Mouse (Mus musculus): ENCODE measurements around the gene Ehd2.

Ehd2 gene

DNA sequence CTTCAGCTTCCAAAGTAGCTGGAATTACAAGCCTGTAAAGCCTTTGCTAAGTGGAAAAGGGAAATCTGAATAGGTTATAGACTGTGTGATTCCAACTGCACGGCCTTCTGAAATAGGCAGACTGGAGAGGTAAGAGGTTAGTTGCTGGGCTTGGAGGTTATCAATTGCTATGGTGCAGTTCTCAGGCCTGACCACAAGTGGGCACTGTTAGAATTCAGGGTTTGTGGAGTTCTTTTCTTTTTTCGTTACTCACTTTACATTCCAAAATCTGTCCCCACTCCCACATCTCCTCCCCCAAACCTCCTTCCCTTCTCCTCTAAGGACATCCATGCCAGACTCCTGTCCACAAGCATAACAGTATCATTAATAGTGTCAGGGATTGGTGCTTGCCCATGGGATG is 53.1 kb downstream of the Ehd2 start:
- peak in 1 of 2 experiments; percentile 72 for DNase-seq (ENCODE audit: inconsistent age in 2 of 2, low spot score in 1 of 2)

DNA sequence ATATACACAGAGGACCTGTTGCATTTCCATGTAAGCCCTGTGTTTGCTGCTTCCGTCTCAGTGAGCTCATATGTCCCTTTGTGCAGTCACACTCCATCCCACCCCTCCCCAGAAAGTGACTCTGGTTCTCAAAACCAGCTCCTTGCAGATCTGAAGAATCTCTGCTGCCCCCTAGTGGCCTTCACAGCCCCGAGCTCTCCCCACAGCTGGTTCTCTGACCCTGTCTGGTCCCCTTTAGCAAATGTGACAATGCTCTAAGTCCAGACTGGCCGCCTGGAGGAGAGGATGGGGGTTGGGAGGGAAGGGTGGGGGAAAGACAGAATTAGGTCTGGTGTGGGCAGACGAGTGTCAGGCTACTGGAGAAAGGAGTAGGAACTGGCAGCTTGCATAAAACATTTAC is 55.2 kb downstream of the Ehd2 start:
- peak; percentile 58 to 86 for DNase-seq (ENCODE audit: inconsistent age in 2 of 2, low spot score in 1 of 2)

DNA sequence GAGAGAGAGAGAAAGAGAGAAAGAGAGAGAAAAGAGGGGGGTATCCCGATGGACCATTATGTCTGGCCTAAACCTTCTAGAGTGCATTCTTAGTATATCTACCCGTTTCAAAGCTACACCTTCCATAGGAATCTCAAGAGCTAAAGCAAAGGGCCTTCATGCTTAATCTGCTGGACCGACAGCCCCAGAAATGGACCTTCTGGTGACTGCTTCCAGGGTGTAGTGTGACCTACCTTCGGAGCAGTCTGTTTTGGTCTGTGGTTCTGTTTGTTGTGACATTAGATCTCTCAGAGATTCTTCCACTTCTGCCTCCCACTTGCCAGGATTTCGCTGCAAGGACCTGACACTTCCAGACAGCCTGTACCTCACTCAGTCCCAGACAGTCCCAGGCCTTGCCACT is 56.8 kb downstream of the Ehd2 start:
- no peak for DNase-seq (ENCODE audit: inconsistent age in 2 of 2, low spot score in 1 of 2)

DNA sequence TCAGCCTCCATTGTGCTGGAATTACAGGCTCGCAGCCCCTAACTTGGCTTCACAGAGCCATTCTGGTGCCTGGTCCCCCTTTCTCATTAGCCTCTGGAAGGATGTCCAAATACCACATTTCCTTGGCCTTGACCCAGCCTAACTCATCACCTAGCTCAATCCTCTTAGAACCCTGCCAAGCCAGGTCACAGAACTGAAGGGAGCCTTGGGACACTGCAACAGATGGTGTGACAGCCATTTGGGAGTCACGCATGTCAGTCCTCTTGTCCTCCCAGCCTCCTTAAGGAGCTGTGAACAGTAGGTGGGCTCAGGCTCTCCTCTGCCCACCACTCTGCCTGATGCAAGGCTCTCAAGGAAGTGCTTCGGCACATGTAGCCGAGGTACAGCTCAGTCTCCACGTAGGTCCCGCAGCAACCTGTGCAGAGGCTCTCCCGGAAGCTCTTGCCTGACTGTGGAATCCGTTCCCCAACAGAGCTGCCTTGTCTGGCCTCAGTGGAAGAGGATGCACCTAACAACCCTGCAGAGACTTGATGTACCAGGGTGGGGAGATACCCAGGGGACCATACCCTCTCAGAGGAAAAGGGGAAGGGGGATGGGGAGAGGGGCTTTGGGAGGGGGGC is 59.3 kb downstream of the Ehd2 start:
- no peak for DNase-seq (ENCODE audit: inconsistent age in 2 of 2, low spot score in 1 of 2)

DNA sequence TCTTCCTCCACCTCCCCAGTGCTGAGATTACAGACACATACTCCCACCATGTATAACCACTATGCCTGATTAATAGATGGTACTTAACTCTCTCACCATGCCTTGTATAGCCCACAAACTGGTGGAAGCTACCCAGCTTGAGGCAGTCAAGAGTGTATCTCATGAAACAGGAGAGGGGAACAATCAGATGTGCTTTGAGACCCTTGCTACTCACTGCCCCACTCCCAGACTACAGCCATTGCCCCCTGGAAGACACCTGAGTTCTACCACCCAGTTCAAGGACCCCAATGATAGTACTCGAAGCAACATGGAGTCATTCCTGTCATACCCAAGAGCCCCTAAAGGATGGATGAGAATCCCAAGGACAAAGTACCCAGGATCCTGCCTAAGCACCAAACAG is 60.8 kb downstream of the Ehd2 start:
- DNase-seq (ENCODE audit: inconsistent age in 2 of 2, low spot score in 1 of 2), result no peak

DNA sequence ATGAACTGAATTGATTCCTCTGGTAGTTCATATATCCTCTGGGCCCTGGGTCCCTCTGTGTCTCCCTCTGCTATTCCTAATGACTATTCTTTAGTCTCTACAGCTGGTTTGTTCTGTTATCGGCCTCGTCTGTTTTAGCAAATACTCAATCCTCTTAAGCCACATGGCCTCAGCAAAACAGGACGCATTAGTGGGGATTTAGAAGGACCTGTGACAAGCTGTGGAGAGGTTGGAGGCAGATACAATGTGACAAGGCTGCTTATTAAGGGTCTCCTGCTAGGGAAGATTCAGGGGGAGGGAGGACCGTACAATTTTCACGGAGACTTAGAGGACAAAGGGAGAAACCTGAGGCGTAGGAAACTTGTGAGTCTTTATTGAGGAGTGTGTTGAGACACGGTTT is 61.5 kb downstream of the Ehd2 start:
- DNase-seq (ENCODE audit: inconsistent age in 2 of 2, low spot score in 1 of 2), result no peak

DNA sequence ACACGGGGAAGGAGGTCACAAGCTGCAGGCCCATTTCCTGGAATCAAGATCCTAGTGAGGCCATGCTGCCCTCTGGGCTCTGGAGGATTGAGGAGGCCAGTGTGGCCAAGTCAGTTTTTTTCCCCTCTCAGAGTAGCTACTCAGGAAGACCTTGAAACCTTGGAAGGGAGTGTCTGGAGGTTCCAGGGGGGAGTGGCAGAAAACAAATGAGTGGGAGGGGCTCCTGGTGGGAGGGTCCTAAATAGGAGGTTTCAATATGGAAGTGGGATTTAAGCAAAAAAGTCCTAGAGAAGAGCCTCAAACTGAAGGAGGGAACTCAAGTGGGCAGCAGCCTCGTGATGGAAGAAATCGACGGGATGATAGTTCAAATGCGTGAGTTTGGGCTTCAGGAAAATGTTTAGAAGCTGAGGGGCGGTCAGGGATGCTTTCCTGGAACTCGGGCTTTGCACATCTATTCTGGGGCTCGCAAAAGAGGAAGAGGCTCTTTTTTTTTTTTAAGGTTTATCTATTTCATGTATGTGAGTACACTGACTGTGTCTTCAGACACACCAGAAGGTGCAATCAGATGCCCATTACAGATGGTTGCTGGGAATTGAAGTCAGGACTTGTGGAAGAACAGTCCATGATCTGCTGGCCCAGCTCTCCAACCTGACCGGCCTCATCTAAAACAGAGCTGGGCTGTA is 65.9 kb downstream of the Ehd2 start:
- DNase-seq (ENCODE audit: inconsistent age in 2 of 2, low spot score in 1 of 2), result no peak
